Mouse (Mus musculus) liver, adult (tissue): ENCODE data around the gene Unc13b.

Source experiments
- GATA4 ChIP-seq: IDR thresholded peaks from 2 replicates; pipeline ENCODE4 v1.6.1; 2014; ENCODE audit warnings: mild to moderate bottlenecking, low read length; ENCODE audit not compliant: insufficient replicate concordance

Unc13b gene

DNA sequence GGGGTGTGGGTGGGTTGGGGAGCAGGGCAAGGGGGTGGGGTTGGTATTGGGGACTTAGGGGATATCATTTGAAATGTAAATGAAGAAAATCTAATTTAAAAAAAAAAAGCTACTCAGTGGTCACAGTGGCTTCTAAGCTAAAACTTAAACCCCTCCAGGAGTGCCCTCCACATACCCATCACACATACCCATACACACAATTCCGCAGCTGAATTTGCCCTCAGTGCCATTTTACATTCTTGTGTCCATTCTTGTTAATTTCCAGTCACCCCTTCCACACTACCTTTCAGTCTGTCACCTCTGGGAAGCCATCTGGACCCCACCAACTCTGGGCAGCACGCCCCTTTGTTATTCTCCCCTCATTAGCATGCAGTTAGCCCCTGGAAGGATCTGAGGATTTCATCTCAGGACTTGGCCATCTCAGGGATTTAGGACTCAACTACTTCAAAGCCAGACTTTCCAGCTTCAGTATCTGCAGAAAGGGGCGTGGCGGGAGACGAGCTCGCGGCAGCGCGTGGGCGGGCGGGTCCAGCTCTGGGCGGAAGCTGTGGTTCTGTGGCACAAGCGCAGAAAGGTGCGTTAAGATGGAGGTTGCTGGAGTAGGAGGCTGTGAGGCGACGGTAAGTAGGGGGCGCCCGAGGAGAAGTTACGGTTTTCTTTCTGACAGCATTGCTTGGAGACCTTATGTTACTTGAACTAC is 208.0 kb downstream of the Unc13b start, which contains the start of gene Atp8b5:
Gene Atp8b5 (plus strand): TSS at position 537 of the 700 bp plus-strand sequence.
- no peak for TF ChIP-seq GATA4

GRCm38 (mm10) chr4:43267323-43267658 is 208.5 kb downstream of the Unc13b start:
- no peak for TF ChIP-seq GATA4

GRCm38 (mm10) chr4:43285476-43285875 is 226.7 kb downstream of the Unc13b start:
- TF ChIP-seq GATA4, result no peak

- no peak for TF ChIP-seq GATA4
These were observed 228.6 kb downstream of the Unc13b start for GRCm38 (mm10) chr4:43287305-43287704.

GRCm38 (mm10) chr4:43294001-43294400 is 235.2 kb downstream of the Unc13b start:
- no peak for TF ChIP-seq GATA4

- TF ChIP-seq GATA4, result no peak
These were observed 251.1 kb downstream of the Unc13b start for GRCm38 (mm10) chr4:43309696-43310338.
